Mouse (Mus musculus) midbrain, embryonic 15.5 days (tissue): ENCODE results near the gene Slc9a3. TPM values are rescaled to one million over a fixed set of nuclear protein-coding genes. Genes with fewer than 3 reads are reported as not detected.

Experiments
- ATAC-seq: fragments of 200-750 bp; cut with Nextera tagmentation; replicated peaks from 2 replicates; pipeline ENCODE4 v1.8.0; 2017; ENCODE audit warnings: moderate TSS enrichment
- H3K27ac ChIP-seq: fragments of 300-500 bp; sonication (generic); 2 replicates; pipeline ENCODE4 v1.5.1; 2015; ENCODE audit warnings: mild to moderate bottlenecking, inconsistent platforms
- H3K27me3 ChIP-seq: fragments of 300-500 bp; sonication (generic); replicated peaks from 2 replicates; pipeline ENCODE4 v1.6.1; 2015; ENCODE audit warnings: inconsistent platforms
- H3K36me3 ChIP-seq: fragments of 300-500 bp; sonication (generic); replicated peaks from 2 replicates; pipeline ENCODE4 v1.6.1; 2015; ENCODE audit warnings: inconsistent platforms
- H3K4me1 ChIP-seq: fragments of 300-500 bp; sonication (generic); 2 replicates; pipeline ENCODE4 v1.6.1; 2015; ENCODE audit warnings: inconsistent platforms
- H3K4me2 ChIP-seq: fragments of 300-500 bp; sonication (generic); 2 replicates; pipeline ENCODE4 v1.6.1; 2015; ENCODE audit warnings: inconsistent platforms, mild to moderate bottlenecking, moderate library complexity
- H3K4me3 ChIP-seq: fragments of 300-500 bp; sonication (generic); 2 replicates; pipeline ENCODE4 v1.5.1; 2015; ENCODE audit warnings: mild to moderate bottlenecking, inconsistent platforms
- H3K9ac ChIP-seq: fragments of 300-500 bp; sonication (generic); 2 replicates; pipeline ENCODE4 v1.6.1; 2015; ENCODE audit warnings: mild to moderate bottlenecking, inconsistent platforms
- H3K9me3 ChIP-seq: fragments of 300-500 bp; sonication (generic); 2 replicates; pipeline ENCODE4 v1.6.1; 2016; ENCODE audit warnings: inconsistent platforms
- WGBS: fragments of 180-500 bp; shearing (Covaris S2); methylation state at CpG from one replicate; pipeline ENCODE4 v1.1.7; 2015; ENCODE audit warnings: mixed read lengths; 5-methylcytosine and 5-hydroxymethylcytosine counted together
- polyA plus RNA-seq: library from polyadenylated mRNA; unstranded; fragments of >200 nt; fragmentation: Nextera tagmentation; extraction: Ambion mirVana; gene quantifications from 2 replicates; pipeline ENCODE4 v1.2.1, GENCODE M21; 2015

Gene Slc9a3
- polyA plus RNA-seq, 1 experiment from 2014 or later, result 0.26 TPM

DNA sequence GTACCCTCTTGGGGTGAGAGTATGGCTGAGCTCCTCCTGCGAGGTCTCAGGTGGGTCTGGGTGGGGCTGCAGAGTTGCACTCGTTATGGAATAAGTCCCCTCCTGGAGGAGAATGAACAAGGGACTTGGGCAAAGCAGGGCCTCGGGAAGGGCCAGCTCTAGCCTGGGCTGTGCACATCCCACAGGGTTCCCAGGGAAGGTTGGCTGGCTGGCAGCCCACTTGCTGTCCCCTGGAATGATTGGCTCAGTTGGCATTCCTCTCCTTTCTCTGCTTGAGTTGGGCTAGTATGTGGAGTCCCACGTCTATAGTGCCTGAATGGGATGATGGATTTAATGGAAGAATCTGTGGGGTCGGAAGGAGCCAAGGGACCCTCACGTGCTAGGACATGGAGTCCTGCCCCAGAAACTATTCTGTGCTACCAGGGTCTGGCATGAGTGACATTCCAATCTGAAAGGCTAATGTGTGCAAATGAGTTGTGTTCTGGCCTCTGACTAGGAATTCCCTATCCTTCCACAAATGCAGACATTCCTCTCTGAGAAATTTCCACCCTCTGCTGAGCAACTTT is 7.5 kb upstream of the Slc9a3 start:
- no peaks in the 10 kb centered on the region for H3K27me3 ChIP-seq
- ATAC-seq, result no peak
- H3K36me3 ChIP-seq, result no peaks in the 10 kb centered on the region
- WGBS, result 64% methylated on average over 6 of the region's 6 CpGs
- H3K27ac ChIP-seq, result no peak overlapping the region
- H3K4me2 ChIP-seq, result no peak overlapping the region
- H3K9me3 ChIP-seq, result no peaks in the 10 kb centered on the region
- no peak overlapping the region for H3K9ac ChIP-seq
- H3K4me3 ChIP-seq, result no peak overlapping the region
- H3K4me1 ChIP-seq, result no peaks in the 10 kb centered on the region

GRCm38 (mm10) chr13:74121795-74122330 is 606 bp downstream of the Slc9a3 start:
- no peak overlapping the region for H3K27ac ChIP-seq
- peak; percentile 53; the same call in 1 of the 2 replicates for ATAC-seq
- no peaks in the 10 kb centered on the region for H3K9me3 ChIP-seq
- peak overlapping the region; percentile 40 for H3K4me3 ChIP-seq
- 40% methylated on average over 14 of the region's 14 CpGs for WGBS
- no peak overlapping the region for H3K9ac ChIP-seq
- peaks cover 39% of the 10 kb centered on the region for H3K27me3 ChIP-seq
- no peaks in the 10 kb centered on the region for H3K36me3 ChIP-seq
- peak overlapping the region; percentile 67 for H3K4me2 ChIP-seq
- H3K4me1 ChIP-seq, result peaks cover 8% of the 10 kb centered on the region; the same call in 1 of the 2 replicates

GRCm38 (mm10) chr13:74122632-74123031 is 1.4 kb downstream of the Slc9a3 start:
- no peaks in the 10 kb centered on the region for H3K36me3 ChIP-seq
- H3K4me1 ChIP-seq, result peaks cover 8% of the 10 kb centered on the region; the same call in 1 of the 2 replicates
- no peak overlapping the region for H3K4me3 ChIP-seq
- H3K27me3 ChIP-seq, result peaks cover 39% of the 10 kb centered on the region
- WGBS, result 70% methylated on average over 3 of the region's 3 CpGs
- H3K9me3 ChIP-seq, result no peaks in the 10 kb centered on the region
- no peak overlapping the region for H3K4me2 ChIP-seq
- H3K27ac ChIP-seq, result no peak overlapping the region
- no peak overlapping the region for H3K9ac ChIP-seq
- no peak for ATAC-seq

DNA sequence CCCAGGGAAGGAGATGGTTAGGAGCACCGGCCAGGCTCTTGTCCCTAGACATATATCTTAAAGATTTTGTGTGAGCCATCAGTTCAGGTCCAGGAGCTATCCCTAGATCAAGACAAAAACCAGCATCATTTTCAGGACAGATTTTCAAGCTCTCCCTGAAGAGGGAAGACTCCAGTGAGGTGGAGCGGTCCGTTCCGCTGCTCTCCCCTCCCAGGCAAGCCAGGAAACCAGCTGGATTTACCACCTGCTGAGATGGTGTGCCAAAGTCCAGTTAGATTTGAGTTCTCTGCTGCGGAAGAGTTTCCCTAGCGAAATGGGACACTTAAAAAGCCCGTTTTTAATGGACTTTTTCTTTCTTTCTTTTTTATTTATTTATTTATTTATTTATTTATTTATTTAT is 6.3 kb downstream of the Slc9a3 start:
- no peak for ATAC-seq
- no peak overlapping the region for H3K4me2 ChIP-seq
- 75% methylated on average over 7 of the region's 7 CpGs for WGBS
- no peaks in the 10 kb centered on the region for H3K36me3 ChIP-seq
- H3K4me3 ChIP-seq, result no peak overlapping the region
- H3K4me1 ChIP-seq, result no peaks in the 10 kb centered on the region
- H3K9me3 ChIP-seq, result no peaks in the 10 kb centered on the region
- peaks cover 16% of the 10 kb centered on the region for H3K27me3 ChIP-seq
- H3K9ac ChIP-seq, result no peak overlapping the region
- no peak overlapping the region for H3K27ac ChIP-seq

DNA sequence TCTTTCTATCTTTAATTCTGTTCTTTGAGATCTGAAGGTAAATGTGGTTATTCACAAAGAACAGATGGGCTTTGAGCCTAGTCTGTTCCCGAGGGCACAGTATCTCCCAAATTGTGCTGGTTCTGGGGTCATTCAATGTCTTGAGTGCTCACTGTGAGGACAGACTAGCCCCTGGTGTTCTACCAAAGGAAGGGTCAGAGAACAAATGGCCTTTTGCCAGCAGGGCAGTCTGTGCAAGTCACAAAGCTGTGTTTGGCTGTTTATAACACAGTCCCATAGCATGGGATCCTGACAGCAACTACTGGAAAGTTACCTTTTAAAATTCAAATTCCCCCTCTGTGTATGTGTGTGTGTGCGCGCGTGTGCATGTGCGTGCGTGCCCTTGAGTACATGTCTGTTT is 8.7 kb downstream of the Slc9a3 start:
- Histone ChIP-seq H3K4me2 (no peak overlapping the region), H3K27ac (no peak overlapping the region), H3K9me3 (no peaks in the 10 kb centered on the region), H3K4me1 (no peaks in the 10 kb centered on the region), H3K36me3 (no peaks in the 10 kb centered on the region), H3K4me3 (no peak overlapping the region), H3K9ac (no peak overlapping the region), H3K27me3 (no peaks in the 10 kb centered on the region)
- no peak for ATAC-seq
- WGBS, result 89% methylated on average over 6 of the region's 6 CpGs

DNA sequence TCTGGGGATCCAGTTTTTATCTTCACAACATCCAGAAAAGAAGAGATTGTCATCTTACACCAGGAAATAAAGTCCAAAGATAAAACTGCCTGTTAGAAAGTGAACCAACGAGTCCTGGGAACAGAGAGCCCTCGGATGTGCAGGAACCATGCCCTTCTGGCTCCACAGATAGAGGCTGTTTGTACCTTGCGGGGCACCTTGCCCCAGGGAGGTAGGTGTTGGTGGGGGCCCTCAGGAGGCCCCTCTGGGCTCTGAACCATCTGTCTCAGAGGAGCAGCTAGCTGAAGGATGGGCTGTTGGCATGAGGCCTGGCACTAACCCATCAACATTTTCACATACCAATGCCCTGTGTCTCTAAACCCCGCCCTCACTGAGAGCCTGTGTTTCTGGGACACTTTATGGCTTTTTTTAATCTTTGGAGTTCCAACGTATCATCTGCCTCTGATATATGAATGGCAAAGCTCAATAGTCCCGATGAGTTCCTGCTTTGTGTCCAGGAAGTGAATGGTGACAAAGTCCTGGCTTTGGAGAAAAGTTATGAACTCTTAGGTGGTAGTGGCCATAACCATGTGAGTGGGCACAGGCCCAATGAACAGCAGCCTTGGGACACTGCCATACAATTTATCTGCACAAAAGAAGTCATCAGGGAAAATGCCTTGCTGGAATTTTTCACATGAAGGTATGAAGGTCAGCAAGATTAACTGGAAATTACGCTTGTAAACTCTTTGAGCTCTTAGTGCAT is 17.8 kb downstream of the Slc9a3 start:
- Histone ChIP-seq H3K27me3 (no peaks in the 10 kb centered on the region), H3K4me2 (no peak overlapping the region), H3K4me1 (no peaks in the 10 kb centered on the region), H3K9me3 (no peaks in the 10 kb centered on the region), H3K9ac (no peak overlapping the region), H3K4me3 (no peak overlapping the region), H3K27ac (no peak overlapping the region), H3K36me3 (no peaks in the 10 kb centered on the region)
- ATAC-seq, result no peak
- 88% methylated on average over 7 of the region's 7 CpGs for WGBS

GRCm38 (mm10) chr13:74140793-74141192 is 19.5 kb downstream of the Slc9a3 start:
- Histone ChIP-seq H3K4me2 (no peak overlapping the region), H3K27ac (no peak overlapping the region), H3K4me3 (no peak overlapping the region), H3K4me1 (no peaks in the 10 kb centered on the region), H3K36me3 (no peaks in the 10 kb centered on the region), H3K9ac (no peak overlapping the region), H3K9me3 (no peaks in the 10 kb centered on the region), H3K27me3 (no peaks in the 10 kb centered on the region)
- ATAC-seq, result no peak
- WGBS, result 94% methylated on average over 6 of the region's 6 CpGs

GRCm38 (mm10) chr13:74143282-74143681 is 22.0 kb downstream of the Slc9a3 start:
- WGBS, result 78% methylated on average over 3 of the region's 3 CpGs
- Histone ChIP-seq H3K4me2 (no peak overlapping the region), H3K9me3 (no peaks in the 10 kb centered on the region), H3K4me3 (no peak overlapping the region), H3K4me1 (no peaks in the 10 kb centered on the region), H3K27ac (no peak overlapping the region), H3K36me3 (no peaks in the 10 kb centered on the region), H3K27me3 (no peaks in the 10 kb centered on the region), H3K9ac (no peak overlapping the region)
- no peak for ATAC-seq

- Histone ChIP-seq H3K4me2 (no peak overlapping the region), H3K27me3 (no peaks in the 10 kb centered on the region), H3K9me3 (no peaks in the 10 kb centered on the region), H3K4me3 (no peak overlapping the region), H3K36me3 (no peaks in the 10 kb centered on the region), H3K4me1 (no peaks in the 10 kb centered on the region), H3K9ac (no peak overlapping the region), H3K27ac (no peak overlapping the region)
- ATAC-seq, result no peak
- 83% methylated on average over 7 of the region's 7 CpGs for WGBS
These were observed 23.0 kb downstream of the Slc9a3 start for GRCm38 (mm10) chr13:74144120-74144884.

DNA sequence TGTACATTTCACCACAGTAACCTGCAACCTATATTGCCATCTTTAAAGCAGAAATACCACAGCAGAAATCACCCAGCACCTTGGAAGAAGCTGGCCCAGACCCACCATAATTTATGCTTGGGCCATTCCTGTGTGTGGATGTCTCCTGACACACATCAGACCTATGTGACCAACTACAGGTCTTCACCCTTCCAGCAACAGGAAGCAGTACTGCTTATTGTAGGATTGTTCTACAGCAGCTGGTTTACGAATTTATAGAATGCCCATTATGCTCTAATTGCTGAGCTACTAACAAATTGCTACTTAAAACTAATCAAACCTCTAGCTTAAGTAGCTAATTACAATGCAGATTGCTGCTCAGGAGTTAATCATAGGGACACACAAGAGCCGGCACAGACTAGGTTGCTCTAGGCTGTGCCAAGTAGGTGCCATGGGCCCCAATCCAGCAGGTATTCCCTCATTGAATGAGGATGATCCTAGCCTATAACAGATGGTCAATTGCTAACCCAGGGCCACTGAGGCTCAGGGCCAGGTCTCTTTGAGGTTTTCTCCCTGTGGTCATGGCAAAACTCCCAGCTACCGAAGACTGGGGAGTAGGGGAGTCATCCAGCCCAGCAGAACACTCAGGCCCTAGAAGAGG is 24.8 kb downstream of the Slc9a3 start:
- Histone ChIP-seq H3K4me1 (no peaks in the 10 kb centered on the region), H3K27me3 (no peaks in the 10 kb centered on the region), H3K4me2 (no peak overlapping the region), H3K9ac (no peak overlapping the region), H3K9me3 (no peaks in the 10 kb centered on the region), H3K27ac (no peak overlapping the region), H3K36me3 (no peaks in the 10 kb centered on the region), H3K4me3 (no peak overlapping the region)
- 79% methylated on average over 3 of the region's 3 CpGs for WGBS
- no peak for ATAC-seq

DNA sequence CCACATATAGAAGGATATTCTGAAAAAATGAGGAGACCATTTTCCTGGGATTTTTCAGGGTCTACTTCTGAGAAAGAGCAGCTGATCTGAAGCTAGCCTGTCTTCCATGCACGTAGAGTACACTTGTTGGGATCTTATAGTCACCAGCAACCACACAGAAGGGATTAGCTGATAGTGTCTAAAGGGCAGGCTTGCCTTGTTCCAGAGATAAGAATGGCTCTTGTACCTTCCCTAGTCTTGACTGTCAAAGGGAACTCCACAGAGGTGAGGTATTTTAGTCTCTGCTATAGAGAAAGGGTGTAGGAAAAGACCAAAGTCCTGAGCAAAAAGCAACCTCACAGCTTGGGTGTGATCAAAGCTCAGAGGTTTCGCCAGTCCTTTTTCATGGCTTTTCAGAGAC is 26.1 kb downstream of the Slc9a3 start:
- no peak overlapping the region for H3K9ac ChIP-seq
- no peak overlapping the region for H3K4me3 ChIP-seq
- 82% methylated on average over 2 of the region's 2 CpGs for WGBS
- ATAC-seq, result no peak
- H3K27ac ChIP-seq, result no peak overlapping the region
- no peaks in the 10 kb centered on the region for H3K9me3 ChIP-seq
- no peaks in the 10 kb centered on the region for H3K27me3 ChIP-seq
- no peaks in the 10 kb centered on the region for H3K4me1 ChIP-seq
- no peaks in the 10 kb centered on the region for H3K36me3 ChIP-seq
- H3K4me2 ChIP-seq, result no peak overlapping the region
